Mouse (Mus musculus): ENCODE results near the gene Dmbx1.

Gene Dmbx1

DNA sequence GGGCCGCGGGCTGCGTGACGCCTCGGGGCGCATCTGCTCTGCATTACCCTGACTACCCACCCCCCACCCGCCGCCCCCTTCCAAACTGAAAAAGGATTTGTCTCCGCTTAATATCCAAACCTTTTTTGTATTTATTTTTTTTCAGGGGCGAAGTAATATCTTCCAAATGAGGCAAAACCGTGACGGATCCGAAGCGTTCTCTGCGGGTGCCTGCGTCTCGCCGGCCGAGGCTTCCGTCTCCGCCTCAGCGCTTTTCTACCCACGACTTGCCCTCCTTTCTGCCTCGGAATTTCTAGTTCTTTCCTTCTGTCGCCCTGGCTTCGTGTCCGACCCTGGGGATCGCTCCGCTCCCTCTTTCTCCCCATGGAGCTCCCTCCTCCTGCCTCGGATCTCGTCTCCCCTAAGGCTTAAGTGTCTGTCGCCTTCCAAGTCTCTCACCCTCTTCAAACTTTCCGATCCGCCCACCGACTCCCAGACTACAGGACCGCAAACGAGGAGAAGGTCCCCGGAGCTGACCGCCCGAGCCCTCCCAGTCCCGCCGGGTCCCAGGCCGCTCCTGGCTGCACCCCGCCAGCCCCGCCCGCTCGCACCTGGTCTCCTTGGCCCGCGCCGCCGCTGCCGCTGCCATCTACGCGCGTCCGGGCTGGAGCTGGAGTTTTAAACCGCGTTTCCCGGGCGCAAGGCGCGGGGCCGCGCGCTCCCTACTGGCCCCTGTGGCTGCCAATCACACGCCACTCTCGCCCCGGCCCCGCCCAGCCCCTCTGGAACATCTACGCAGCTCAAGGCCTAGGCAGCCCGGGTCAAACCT lies at the start of gene Dmbx1:
Gene Dmbx1 (minus strand): TSS at position 632 of the 808 bp plus-strand sequence.
- DNase-seq: peak; percentile 74

DNA sequence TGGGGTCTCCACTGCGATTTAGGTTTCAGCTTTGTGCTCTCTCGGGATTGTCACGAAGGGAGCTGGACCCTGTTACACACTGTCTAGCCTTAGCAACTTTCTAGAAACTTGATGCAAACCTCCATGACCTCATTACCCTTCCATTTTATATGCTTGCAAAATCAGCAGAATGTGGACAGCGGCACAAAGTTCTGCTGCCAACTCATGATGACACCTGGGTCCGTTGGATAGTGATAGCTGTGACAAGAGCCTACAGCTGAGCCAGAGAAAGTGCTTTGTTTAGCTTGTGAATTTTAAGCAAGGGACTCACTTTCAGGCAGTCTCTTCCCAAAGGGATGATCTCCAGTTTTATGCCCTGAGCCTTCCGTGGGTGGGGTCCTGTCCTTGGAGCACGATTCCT lies 49.7 kb upstream of the Dmbx1 start:
- no peak for DNase-seq

DNA sequence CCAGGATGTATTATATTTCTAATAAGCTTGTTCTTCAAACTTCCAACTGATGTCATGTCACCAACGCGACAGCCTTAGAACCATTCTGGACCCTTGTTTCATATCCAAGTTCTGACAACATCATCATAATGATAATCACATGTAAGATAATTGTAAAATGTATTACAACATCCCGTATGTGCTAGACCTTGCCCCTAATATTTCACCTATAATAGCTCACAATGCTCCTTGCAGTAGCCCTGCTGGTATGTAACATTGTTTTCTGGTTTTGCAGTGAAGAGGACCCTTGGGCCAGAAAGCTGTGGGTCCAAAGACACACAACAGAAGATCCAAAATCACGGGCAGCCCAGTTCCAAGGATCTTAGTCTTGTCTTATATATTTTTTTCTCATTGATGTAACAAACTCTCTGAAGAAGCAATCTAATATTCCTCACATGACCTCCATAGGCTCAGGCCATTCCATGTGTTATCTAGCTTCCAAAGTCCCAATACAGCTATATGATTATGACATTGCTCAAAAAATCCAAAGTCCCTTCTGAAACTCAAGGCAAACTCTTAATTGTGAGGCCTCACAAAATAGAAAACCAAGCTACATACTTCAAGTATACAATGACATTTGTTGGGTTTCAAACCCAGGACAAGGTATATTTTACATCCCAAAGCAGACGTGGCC lies 48.3 kb upstream of the Dmbx1 start:
- no peak for DNase-seq

DNA sequence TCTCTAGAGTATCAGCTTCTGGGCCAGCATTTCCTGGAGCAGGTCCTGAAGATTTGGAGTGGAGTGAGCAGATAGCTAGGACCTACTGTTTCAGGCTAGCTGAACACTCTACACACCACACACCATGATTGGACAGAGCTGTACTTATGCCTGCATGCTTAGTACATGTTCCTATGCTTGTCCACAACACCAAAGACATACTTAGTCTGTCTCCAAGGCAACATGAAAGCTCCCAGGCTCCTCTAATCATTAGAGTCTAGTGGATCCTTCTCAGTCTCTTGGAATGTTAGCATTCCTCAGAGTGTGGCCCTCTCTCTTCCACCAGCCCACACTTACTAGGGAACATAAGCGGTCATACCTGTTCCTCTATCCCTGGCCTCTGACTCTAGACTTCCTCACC lies 47.7 kb upstream of the Dmbx1 start:
- DNase-seq: no peak

DNA sequence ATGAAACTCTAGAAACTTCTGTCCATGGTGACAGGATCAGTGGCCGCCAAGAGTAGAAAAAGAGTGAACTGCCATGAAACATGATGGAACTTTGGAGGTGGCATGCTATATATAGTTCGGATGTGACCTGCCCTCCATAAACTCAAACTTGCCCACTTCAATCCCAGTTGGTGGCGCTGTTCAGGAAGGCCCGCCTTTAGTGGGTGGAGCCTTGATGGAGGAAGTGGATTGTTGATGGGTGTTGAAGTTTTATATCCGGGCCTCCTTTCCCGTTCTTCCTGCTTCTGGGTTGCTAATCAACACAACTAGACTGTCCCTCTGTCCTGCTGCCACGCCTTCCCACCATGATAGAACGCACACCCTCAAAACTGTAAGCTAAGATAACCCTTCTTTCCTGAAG lies 45.2 kb upstream of the Dmbx1 start:
- DNase-seq: peak; percentile 61

DNA sequence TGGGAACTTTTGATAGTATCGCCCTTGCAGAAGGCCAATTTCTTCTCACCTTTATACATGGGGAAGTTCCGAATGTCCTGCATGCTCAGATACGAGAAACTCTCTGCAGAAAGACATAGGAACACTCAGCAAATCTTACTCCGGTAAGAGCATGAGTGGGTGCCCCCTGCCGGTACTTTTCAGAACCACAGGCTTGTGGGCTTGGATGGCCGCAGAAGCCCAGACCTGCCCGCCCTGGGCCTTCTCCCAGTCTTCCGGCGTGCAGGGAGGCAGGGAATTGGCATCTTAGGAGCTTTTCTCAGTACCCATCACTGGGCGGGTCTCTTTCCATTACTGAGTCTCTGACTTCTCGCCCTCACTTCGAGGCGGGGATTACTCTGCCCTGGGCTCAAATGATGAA lies 44.4 kb upstream of the Dmbx1 start:
- DNase-seq: peak; percentile 87

DNA sequence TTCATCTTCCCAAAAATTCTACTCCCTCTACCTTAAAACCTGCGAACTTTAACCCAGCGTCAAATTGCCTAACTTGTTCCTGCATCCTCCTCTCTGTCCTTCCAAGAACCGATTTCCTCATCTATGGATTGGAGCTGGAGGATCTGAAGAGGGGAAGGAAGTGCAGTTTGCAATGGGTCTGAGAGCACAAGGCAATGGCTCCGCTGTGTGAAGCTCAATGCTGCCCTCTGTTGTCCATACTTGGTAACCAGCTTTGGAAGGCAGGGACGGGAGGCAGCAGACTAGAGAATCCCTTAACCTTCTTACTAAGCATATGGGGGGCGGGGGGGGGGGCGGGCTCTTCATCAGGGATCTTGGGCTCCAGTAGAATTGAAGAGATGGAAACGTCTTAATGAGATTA lies 41.0 kb upstream of the Dmbx1 start:
- DNase-seq: peak; percentile 92

DNA sequence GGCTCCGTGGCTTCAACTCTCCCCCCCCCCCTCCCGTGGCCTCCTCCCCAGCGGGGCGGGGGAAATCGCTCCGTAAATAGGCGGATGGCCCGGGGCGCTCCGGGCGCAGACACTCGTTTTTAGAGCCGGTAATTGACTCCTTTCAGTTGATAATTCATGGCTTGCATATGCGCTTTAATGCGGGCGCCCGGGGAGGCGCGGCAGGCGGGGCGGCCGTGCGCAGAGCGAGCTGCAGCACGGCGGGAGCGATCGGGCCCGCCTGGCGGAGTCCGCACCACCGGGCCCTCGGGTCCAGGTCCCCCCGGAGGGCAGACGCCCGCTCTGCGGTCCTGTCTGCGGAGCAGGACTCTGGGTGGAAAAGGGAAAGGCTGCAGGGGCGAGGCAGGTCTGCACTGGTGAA lies 39.7 kb upstream of the Dmbx1 start:
- DNase-seq: peak; percentile 47

DNA sequence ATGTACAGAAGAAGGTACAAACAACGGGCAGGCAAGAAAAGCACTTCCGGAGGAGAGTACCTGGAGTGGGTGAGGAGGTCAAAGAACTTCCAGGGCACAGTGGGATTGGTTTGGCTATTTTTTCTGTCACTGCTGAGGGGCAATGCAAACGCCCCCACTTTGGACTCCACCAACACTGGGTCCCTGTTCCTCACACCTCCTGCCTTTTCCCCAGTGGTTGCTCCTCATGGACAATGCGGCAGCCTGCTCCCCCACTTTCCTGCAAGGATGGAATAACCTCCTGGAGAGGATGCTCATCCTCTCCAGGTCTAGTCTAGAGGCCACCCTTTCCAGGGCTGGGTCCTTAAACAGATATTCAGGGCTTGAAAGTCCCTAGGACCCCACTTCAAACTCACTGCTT lies 39.2 kb upstream of the Dmbx1 start:
- DNase-seq: no peak

DNA sequence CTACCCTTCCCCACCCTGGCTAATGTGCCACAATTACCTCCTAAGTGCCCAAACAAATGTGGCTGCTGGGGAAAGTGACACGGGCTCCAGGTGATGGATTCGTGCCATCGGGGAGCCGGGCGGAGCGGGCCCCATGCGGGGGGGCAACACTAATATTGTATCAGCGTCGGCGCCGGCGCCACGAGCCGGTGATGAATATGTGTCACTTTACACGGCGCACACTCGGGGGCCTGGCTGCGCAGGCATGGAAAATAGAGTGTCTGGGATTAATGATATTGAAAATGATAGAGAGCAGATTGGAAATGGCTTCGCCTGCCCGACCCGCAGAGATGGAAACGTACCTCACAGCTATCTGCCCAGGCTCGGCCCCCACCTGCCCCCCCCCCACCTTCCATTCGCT lies 32.8 kb upstream of the Dmbx1 start:
- DNase-seq: no peak

DNA sequence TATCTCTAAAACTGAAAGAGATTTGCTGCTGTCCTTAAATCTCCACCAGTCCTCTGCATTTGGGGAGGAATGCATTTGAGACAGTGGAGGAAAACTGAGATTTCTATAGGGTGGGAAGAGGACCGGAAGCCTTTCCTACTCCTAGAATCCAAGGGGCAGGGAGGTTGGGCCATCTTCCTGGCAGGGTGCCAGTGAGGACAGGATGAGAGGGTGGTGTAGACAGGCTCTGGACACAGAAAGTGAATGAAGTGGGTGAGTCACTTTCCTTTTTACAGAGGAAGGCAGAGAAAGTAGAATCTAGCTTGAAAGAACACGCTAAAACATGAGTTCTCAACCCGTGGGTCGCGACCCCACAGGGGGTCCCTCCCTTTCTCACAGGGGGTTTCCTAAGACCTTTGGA lies 24.7 kb upstream of the Dmbx1 start:
- no peak for DNase-seq

DNA sequence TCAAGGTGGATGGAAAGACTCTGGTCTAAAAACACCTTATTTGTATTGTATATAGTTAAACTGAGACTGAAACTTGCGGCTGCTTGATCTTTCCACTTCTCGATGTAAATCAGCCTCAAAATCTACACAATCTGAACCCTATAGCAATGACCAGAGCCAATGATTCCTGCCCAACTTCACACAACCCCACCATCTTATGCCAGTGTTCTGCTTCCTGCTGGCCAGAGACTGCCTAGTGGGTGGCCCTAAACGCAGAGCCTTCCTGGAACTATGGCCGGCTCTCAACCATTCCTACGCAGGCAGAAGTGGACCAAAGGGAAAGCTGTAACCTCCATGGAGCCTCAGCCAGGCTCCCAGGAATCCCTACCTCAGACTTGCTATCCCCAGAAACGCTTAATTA lies 24.0 kb upstream of the Dmbx1 start:
- no peak for DNase-seq

DNA sequence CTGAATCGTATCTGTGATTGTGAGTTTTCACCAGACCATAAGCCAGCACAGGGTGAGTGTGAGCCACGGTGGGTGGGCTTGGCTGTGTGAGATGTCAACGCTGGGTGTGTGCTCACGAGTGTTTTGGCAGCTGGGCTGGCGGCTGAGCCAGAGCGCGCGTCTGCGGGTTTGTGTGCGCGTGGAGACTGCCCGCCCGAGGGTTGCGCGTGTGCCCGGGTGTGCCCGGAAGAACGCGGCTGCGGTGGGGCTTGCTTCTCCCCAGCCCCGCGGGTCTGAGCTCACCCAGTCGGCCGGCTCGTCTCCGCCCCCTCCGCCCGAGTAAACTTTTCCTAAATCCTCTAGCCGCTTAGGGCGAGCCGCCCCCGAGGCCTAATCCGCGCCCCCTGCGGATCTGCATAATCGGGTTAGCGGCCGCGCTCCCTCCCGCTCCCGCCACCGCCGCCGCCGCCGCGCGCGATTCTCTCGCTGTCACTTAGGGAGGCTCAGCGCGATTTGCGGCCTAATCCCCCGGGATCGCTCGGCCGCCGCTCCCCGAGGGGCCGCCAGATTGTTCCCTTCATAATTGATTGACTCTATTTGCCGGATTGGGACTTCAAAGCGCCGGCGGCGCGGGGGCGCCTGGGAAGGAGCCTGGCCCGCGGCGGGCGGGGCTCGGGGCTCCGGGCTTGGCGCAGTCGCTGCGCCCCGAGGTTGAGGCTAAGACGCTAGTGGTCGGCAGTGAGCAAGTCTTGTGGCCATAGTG lies 23.1 kb upstream of the Dmbx1 start:
- DNase-seq: peak; percentile 94

DNA sequence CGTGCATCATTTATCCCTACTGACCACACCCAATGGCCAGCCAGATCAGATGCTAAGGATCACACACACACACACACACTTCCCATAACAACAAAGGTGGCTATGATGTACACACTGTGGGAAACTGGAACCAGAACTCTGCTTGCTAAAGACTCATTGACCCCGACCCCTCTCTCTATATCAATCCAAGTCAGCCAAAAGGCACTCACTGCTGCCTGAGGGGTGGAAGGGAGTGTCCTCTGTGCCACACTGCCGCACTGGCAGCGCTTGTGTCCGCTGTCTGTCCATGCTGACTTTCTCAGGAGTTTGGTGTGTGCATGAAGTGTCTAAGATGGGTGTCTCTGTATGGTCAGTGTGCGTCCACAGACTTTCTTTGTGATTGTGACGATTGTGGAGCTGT lies 22.3 kb upstream of the Dmbx1 start:
- DNase-seq: no peak

DNA sequence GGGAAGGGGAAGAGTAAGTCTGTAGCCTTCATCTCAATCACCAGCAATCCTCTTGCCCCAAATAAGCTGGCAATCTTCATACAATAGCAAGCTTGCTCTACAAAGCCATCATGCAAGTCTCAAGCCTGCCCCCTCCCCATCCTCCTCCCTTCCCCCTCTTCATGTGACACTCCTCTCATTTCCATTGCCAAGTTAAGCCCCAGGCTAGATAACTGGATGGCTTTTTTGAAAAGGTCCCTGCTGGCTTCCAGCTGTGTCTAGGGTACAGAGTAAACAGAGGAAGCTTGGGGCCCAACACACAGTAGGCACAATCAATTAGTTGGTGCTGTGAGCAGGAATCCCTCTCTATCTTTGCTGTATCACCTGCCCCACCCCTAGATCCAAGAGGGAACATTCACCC lies 19.8 kb upstream of the Dmbx1 start:
- DNase-seq: no peak

DNA sequence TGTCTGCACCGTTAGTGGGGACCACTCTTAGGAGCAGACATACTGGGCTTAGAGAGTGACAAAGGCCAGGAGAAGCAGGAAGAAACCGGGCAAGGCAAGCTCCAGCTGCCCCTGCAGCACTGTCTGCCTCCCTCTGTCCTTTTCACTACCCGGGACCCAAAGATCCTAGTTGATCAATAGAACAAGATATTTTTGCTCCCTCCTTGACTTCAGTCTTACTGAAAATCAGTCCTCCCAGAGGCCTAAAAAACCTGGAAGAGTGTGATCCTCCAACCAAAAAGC lies 15.7 kb upstream of the Dmbx1 start:
- no peak for DNase-seq

DNA sequence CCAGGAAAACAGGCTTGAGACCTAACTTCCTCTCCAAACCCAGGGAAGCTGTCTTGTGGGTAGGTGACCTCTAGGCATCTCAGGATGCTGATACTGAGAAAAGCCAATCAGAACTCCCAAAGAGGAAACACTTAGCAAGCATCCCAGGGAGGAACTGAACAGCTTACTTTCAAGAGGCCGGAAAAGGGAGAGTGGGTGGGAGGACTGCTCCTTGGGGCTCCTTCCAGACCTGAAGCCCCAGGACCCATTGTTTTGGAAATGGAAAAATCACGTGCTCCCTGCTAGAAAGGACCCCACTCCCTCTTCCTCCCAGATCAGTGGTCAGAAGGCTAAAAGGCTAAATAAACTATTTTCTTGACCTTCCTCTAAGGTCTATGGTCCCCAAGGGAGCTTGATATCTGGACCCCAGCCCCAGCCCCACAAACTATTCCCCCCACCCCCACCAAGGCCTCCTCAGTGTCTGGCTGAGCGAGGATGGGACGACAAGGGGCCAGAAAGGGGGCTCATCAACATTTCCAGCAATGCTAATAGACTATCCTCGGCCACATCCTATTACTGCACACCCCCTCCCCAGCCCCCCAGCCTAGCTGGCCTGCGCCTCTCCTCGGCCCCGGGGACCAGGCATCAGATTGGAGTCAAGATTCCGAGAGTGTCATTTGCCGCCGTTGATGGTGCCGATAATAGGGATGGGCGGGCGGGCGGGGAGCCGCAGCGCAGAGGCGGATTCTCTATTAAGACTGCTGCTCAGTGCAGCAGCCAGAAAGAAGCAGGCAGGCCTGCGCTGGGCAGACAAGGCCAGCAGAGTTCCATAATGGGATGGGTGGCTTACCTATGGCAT lies 15.1 kb upstream of the Dmbx1 start:
- DNase-seq: no peak

DNA sequence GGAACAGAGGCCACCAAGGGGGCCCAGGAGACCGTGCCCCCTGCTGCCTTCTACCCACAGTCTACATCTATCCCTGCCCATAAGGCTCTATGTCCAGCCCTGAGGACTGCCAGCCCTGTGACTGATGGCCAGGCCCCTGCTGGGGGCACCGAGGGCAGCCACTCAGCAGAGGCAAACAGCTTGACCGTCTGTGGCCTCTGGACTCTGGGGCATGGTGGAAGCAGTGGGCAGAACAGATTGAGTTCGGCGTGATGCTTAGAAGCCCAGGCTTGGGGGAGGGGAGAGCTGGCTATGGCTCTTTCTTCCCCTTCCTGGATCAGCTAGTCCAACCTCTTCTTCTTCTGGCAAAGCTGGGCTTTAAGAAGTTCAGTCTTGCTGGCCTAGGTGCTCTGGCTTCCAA lies 13.8 kb upstream of the Dmbx1 start:
- no peak for DNase-seq

DNA sequence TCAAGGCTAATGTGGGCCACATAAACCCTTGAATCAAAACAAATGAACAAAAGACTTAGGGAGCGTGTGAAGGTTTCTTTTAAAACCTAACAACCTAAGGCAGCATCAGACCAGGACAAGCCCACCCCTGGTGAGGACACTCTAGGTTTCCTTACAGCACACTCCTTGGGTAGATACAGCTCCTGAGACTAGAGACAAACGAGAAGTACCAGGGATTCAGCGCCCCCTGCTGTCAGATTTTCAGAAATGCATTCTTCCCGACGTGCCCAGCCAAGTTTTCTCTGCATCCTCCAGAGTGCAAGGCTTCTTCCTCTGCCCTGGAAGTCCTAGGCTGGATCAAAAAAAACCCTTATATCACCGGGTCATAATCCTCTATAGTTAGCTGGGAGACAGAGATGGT lies 13.0 kb upstream of the Dmbx1 start:
- peak; percentile 75 for DNase-seq

DNA sequence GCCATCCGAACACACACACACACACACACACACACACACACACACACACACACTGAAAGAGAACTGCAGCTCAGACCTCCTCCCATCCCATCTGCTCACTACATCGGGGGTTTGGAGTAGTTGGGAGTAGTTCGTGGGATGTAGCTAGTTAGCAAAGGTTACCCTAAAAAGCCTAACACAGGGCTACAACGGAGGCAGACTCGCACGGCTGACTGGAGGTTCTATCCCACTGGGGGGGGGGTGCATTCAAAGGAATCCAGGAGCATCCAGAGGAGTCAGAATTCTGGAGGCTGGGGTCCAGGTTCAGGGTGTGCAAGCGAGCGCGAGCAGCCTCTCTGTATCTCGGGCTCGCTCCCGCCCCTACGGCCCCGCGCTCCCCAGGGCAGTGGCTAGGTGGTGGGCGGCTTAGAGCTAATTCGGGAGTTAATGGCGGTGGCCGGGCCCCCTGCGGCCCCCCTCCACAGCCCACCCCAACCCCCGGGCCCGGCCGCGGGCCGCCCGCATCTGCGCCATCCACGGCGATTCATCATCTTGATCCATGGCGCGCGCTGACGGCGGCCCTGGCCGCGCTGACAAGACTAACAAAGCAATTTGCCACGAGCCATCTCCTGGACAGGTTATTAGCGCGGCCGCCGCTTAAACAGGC lies 4.1 kb upstream of the Dmbx1 start:
- DNase-seq: no peak

DNA sequence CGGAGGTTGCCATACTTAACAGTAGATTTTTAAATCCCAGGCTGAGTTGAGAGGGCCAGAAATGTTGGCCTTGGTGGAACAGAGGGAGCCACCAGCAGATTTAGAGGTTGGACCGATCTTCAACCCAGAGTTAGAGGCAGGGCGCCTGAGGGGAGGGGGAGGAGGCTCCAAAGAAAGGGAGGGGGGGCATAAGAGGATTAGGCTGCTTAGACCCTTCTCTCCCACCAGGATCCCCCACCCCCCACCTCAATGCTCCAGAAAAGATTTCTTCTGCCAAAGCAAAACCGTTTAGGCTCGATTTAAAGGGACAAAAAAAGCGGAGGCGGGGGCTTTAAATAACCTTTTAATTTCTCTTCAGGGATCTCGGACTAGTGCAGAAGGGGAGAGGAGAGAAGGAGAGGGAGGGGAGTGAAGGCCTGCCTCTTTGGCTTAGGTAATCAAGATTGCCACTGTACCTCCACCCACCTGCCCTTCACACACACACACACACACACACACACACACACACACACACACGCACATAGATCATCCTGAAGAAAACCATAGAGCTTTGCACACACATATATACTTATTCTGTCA lies 1.6 kb upstream of the Dmbx1 start:
- DNase-seq: peak; percentile 55

DNA sequence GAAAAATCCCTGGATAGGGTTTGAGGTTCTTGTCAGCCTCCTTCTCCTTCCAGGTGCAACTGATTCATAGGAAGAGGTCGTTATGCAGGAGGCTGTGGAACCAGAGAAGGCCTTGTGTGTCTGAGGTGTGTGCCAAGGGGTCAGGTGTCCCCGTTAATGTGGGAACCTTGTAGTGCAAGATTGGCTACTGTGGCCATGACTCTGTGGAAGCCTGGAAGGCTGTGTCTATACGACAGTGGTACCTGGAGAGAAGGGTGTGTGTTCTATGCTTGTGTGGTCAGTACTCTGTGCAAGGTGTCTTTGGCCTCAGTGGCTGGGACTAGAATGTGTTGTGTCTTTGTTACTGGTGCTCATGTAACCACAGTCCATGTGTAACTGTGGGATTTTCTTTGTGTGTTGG lies 955 bp upstream of the Dmbx1 start:
- no peak for DNase-seq
